Mouse (Mus musculus): ENCODE results near the gene Trex2.

DNA sequence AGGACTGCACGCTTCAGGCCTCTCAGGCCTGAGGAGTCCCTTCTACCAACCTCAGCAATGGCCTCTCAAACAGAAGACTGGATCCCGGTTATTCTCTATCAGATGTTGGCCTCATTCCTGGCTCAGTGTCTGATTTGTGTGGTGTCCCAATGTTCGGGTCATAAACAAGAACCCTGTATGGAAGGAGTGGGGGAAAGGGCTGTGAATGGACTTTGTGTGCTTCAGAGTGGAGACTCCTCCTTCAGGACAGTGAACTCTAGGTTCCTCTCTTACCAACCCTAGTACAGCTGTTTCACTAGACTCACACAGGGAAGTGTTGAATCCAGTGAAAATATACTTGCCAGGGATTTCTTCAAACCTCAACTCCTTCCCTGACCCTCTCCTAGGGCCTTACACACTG lies 33.2 kb upstream of the Trex2 start:
- TF ChIP-seq POLR2A (IDR thresholded peaks at IDR 0.05; ENCODE audit: low read depth, low read length) (no peak), CTCF (IDR thresholded peaks at IDR 0.05; ENCODE audit: extremely low read depth, insufficient read depth, insufficient read length, insufficient replicate concordance) (no peak)

All from spleen, adult 2 months (tissue).